Mouse (Mus musculus): ENCODE measurements around the gene Dpf1. TPM values are rescaled to one million over a fixed set of nuclear protein-coding genes. Genes with fewer than 3 reads are reported as not detected.

Dpf1 gene
- polyA plus RNA-seq, 1 experiment: 76.7 TPM

- TF ChIP-seq GATA1 (IDR thresholded peaks at IDR 0.05; ENCODE audit: low read length): no peak
Observed at GRCm38 (mm10) chr7:29295861-29296647, 7.7 kb upstream of the Dpf1 start.

DNA sequence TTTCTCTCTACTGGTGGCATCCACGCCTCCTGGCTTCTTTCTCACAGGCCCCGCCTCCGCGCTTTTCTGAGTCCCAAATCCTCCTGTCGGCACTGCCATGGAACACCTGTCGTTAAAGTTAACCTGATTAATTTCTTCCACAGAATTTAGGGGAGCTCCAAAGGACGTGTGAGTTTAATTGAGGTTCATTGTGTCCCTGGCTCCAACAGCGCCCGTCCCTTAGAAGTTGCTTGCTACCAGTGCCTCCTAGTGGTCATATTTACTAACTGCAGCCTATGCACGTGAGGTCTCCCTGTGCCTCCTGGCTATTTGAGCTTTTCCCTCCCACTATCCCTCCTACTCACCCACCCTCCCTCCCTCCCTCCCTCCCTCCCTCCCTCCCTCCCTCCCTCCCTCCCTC, 6.8 kb upstream of the Dpf1 start:
- TF ChIP-seq GATA1 (IDR thresholded peaks at IDR 0.05; ENCODE audit: low read length): no peak

DNA sequence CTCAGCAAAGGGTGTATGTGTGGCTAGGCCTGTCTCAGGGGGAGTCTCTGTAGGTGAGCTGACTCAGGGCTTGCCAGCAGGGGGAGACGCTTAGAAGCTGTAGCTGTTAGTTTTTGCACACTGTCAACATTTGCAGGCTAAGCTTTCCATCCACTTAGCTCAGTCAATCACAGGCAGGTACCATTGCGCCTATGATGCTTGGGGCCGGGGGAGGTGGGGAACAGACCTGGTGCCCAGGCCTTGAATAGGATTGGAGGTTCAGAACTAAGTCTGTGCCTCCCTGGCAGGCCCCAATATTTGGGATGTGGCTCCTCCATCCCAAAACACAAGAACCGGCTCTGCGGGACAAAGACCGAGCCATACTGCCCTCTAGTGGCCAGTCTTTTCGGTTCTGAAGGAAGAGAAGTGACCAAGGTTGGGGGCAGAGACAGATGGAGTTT, 2.6 kb upstream of the Dpf1 start:
- no peak for TF ChIP-seq GATA1 (IDR thresholded peaks at IDR 0.05; ENCODE audit: low read length)

GRCm38 (mm10) chr7:29302641-29303040, 1.1 kb upstream of the Dpf1 start:
- no peak for TF ChIP-seq GATA1 (IDR thresholded peaks at IDR 0.05; ENCODE audit: low read length)

- TF ChIP-seq GATA1 (IDR thresholded peaks at IDR 0.05; ENCODE audit: low read length): no peak
Observed at GRCm38 (mm10) chr7:29304463-29305262, 912 bp downstream of the Dpf1 start.

DNA sequence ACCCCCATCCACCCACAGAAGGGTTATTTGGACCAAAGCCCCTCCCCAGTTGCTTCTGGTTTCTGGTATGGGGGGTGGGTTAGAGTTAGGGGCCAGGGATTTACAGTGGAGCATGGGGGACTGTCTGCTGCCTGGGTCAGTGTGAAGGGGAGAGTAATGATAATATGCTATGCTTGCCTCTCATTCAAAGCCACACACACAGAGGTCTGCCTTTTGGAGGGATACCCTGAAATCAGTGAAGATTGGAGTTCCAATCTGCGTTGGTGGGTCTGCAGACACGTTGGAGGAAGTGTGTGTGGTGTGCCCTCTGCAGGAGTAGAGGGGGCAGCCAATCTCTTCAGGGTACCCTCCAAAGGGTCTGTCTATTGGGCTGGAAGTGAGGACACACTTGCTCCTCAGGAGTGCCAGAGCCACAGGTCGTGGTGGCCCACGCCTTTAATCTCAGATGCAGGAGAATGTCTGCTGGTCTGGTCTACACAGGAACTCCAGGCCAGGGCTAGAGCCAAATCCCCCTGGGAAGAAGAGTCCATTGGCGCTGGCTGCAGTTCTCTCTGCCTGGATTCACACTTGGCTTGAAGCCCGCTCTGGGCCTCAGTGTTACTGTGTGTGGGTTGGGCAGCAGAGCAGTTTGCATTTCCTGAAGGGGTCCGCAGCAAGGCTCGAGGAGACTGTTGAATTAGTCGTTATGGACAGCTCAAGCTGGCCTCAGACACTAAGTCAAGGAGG, 1.7 kb downstream of the Dpf1 start:
- TF ChIP-seq GATA1 (IDR thresholded peaks at IDR 0.05; ENCODE audit: low read length): no peak

DNA sequence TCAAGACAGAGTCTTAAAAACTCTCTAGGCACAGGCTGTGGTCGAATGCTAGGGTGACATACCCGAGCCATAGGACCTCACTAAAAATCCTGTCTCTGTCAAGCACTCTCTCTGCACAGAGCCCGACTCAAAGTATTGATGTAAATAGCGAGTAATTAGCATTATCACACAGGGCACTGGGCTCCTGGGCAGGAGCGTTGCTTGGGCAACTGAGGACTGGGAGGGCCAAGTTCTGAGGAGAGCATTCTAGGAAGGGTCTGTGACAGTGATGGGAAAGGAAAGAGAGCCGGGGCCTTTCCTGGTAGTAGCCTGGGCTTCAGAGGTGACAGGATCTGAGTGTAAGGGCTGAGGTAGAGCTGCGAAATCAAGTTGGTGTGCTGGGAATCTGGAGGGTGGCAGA, 2.4 kb downstream of the Dpf1 start:
- TF ChIP-seq GATA1 (IDR thresholded peaks at IDR 0.05; ENCODE audit: low read length): no peak

- no peak for TF ChIP-seq GATA1 (IDR thresholded peaks at IDR 0.05; ENCODE audit: low read length)
Observed at GRCm38 (mm10) chr7:29306619-29307018, 2.9 kb downstream of the Dpf1 start.

DNA sequence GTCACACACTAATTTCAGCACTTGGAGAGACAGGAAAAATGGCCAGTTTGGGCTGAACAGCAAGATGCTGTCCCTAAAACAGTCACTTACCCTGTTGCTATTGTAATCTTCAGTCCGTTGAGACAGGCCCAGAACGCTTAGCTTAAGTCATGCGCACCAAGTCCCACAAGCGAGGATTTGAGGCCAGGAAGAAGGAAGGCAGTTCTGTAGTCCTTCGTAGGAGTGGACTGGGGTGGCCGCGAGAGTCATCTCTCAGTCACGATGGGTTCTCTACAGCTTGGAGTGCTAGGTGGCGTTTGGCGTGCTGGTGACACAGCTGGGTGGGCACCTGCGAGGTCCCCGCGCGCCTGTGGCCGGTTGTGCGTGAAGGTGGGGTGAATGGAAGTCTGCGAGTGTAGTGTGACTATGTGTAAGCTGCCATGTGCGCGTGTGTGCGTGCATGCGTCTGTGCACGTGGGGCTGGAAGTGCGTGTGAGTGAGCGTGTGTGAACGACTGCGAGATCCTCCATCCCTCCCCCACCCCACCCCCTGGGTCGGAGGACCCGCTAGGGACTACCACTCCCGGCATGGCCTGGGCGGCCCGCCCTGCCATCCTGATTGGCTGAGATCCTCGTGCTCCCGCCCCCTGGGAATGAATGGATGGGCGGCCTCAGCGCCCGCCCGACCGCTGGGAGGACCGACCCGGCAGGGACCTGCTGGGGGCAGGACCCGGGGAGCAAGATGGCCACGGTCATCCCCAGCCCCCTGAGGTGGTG, 3.8 kb downstream of the Dpf1 start:
- TF ChIP-seq GATA1 (IDR thresholded peaks at IDR 0.05; ENCODE audit: low read length): no peak

GRCm38 (mm10) chr7:29309221-29309721, 5.5 kb downstream of the Dpf1 start:
- TF ChIP-seq GATA1 (IDR thresholded peaks at IDR 0.05; ENCODE audit: low read length): no peak

GRCm38 (mm10) chr7:29309749-29310148, 6.0 kb downstream of the Dpf1 start:
- TF ChIP-seq GATA1 (IDR thresholded peaks at IDR 0.05; ENCODE audit: low read length): no peak

- TF ChIP-seq GATA1 (IDR thresholded peaks at IDR 0.05; ENCODE audit: low read length): no peak
Observed at GRCm38 (mm10) chr7:29313051-29313450, 9.3 kb downstream of the Dpf1 start.

DNA sequence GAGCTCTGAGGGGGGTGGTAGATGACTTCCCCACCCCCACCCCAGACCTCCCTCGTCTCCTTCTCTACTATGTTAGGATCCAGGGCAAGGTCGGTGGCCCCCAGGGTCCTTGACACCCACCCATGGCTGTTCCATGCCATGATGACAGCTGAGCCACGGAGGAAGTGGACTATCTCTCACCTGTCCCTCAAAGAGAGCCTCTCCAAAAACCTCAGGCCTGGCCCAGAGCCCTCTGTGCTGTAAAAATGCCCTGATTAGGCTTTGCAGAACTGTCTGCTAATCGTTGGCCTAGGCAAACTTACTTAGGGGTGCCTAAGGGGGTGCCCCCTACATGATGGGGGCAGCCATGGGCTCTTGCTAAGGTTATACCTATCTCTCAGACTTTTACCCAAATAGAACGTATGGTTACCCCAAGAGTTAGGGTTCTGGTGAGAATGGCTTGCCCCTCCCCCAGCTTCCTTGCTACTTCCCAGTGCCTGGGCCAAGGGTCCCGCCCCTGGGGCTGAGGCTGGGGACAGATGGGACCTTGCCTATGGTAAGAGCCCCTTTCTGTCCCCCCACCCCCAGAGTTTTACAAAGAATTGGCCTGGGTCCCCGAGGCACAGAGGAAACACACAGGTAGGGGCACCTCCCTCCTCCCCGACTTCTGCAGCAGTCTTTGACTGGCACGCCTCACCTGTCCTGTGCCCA, 10.0 kb downstream of the Dpf1 start:
- TF ChIP-seq GATA1 (IDR thresholded peaks at IDR 0.05; ENCODE audit: low read length): no peak

DNA sequence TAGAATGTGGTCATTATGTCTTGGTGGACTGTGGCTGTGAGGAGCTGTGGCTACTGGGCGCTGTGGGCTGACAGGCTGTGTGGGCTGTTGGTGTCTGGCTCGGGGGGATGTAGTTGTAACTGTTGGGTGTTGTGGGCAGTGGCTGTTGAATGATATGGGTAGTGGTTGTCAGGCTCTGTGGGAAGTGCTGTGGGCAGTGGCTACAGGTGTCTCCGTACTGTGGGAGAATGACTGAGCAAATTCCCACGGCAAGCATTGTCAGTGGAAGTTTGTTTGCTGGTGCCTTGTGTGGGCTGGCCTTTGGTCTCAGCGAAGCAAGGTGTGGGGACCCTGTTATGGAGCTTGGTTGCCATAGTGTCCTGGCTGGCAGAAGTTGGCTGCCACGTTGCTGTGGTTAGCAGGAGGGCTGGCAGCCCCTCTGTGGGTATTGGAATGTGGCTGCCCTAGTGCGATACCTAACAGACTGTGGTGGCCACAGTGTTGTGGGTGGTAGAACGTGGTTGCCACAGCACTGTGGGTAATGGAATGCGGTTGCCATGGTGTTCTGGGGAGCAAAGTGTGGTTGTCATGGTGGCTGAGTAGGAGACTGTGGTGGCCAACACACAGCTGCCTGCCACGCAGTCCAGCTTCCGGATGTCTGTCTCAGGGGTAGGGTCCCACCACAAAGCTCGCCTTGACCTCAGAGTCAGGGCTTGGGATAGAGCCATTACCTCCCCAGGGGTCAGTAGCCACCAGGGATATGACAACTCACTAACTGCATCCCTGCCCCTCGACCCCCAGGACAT, 11.3 kb downstream of the Dpf1 start:
- TF ChIP-seq GATA1 (IDR thresholded peaks at IDR 0.05; ENCODE audit: low read length): no peak

Data from G1E-ER4 (cell line).